Mouse (Mus musculus) testis, adult 2 months (tissue): Measurements from ENCODE around the gene Diras1.

Source experiments
- CTCF ChIP-seq: fragments of 200-500 bp; IDR thresholded peaks from 2 replicates; pipeline ENCODE4 v1.5.1; 2012; ENCODE audit warnings: low read depth, mild to moderate bottlenecking, inconsistent platforms, low read length, moderate library complexity; ENCODE audit not compliant: control insufficient read depth, insufficient read depth, insufficient replicate concordance
- POLR2A ChIP-seq: fragments of 200-500 bp; IDR thresholded peaks from 2 replicates; pipeline ENCODE4 v1.6.1; 2012; ENCODE audit warnings: low read depth, mild to moderate bottlenecking, inconsistent platforms, low read length, moderate library complexity; ENCODE audit not compliant: control insufficient read depth

- TF ChIP-seq POLR2A = no peak
- TF ChIP-seq CTCF = no peak
Observed at GRCm38 (mm10) chr10:81025639-81026275, at the start of gene Diras1.
